Mouse (Mus musculus) ES-E14 (cell line): Measurements from ENCODE around the gene Alkbh1.

ENCODE experiments used
- MAFK ChIP-seq: IDR thresholded peaks from 2 replicates; pipeline ENCODE4 v1.6.1; 2014; ENCODE audit warnings: mild to moderate bottlenecking, low read depth, low read length, inconsistent platforms; ENCODE audit not compliant: insufficient read depth
- ZC3H11A ChIP-seq: IDR thresholded peaks from 2 replicates; pipeline ENCODE4 v1.6.1; 2012; ENCODE audit warnings: low read depth, mild to moderate bottlenecking, inconsistent platforms, low read length, borderline replicate concordance

DNA sequence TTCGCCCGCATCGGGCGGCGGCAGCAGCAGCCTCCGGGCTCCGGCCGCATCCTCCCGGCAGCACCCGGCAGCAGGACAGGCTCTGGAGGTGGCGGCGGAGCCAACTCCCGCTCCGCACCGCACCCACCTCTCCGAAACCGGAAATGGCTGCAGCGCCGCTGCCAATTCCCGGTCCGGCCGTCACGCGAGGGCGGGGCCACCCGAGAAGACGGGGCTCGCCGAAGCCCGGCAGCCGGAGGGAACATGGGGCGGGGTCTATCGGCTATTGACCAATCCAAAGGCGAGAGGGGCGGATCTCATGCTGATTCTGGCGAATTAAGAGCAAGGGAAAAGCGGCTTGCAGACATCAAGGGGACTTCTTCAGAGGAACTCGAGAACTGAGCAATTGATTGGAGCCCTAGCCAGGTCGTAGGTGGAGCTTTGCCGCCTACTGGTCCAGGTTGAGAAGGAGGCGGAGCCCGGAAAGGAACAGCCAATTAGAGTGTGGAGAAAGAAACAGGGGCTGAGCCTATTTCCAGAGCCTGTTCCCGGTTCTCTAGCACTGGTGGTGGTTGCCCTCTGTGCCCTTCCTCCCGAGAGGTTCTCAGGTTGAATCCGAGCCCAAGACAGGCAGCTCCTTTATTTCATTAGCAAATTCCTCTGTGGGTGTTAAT, 55.6 kb downstream of the Alkbh1 start, which contains the start of gene Sptlc2:
- TF ChIP-seq MAFK (no peak), ZC3H11A (no peak)
